Mouse (Mus musculus) T-helper 1 cell (primary cell): Measurements from ENCODE around the gene Maged1.

Experiments
- in situ Hi-C: fragments of 300-600 bp; cut with MboI, MseI; formaldehyde crosslinking; loops from one replicate; pipeline ENCODE4 v1.15.1; 2025; ENCODE audit warnings: high pct_unique_total_duplicates

The Maged1 gene

GRCm38 (mm10) chrX:94541918-94542355, at the start of gene Maged1:
Maged1 (minus strand) TSS chrX:94542143.
- in situ Hi-C loops: loop anchor here (5.0 kb wide), 2 partner anchors 35 to 260 kb away; no protein-coding TSS in a partner anchor

DNA sequence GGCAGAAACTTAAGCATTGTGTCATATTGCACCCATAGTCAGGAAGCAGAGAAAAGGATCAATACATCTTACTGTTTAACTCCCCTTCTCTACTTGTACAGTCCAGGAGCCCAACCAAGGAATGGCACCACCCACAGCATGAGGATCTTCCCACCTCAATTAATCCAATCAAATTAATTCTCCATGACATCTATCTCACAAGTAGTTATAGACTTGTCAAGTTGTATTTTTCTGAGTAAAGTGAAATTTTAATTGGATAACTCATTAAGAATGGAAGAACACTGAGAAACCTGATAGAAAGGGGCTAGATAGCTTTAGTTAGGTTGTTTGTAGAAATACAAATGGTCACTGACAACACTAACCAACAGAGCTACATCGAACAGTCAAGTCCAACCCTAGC, 38.3 kb upstream of the Maged1 start:
- in situ Hi-C loops: no loop called here

- in situ Hi-C loops: no loop called here
These were observed 22.8 kb upstream of the Maged1 start for GRCm38 (mm10) chrX:94564694-94565093.

GRCm38 (mm10) chrX:94562392-94562791, 20.4 kb upstream of the Maged1 start:
- in situ Hi-C loops: no loop called here

DNA sequence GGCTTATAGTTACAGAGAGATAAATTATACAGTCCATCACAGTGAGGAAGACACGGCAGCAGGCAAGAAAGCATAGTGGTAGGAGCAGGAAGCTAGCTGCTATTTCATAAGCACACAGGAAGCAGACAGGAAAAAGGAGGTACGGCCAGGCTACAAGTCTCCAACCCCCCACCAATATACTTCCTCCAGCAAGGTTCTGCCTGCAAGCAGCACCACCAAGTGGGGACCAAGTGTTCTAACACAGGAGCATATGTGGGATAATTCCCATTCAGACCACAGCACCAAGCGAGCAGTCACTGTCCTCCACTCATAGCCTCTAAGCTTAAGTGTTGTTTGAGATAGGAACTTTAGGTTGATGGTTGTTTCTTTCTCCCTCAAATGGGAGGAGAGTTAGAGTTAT, 6.3 kb upstream of the Maged1 start:
- in situ Hi-C loops: no loop called here

- in situ Hi-C loops: no loop called here
These were observed 4.0 kb upstream of the Maged1 start for GRCm38 (mm10) chrX:94545941-94546340.

- in situ Hi-C loops: loop anchor here (5.0 kb wide), 2 partner anchors 38 to 263 kb away; no protein-coding TSS in a partner anchor
These were observed 3.0 kb upstream of the Maged1 start for GRCm38 (mm10) chrX:94544923-94545322.

GRCm38 (mm10) chrX:94542536-94542935, 593 bp upstream of the Maged1 start:
- in situ Hi-C loops: loop anchor here (5.0 kb wide), 2 partner anchors 35 to 260 kb away; no protein-coding TSS in a partner anchor

DNA sequence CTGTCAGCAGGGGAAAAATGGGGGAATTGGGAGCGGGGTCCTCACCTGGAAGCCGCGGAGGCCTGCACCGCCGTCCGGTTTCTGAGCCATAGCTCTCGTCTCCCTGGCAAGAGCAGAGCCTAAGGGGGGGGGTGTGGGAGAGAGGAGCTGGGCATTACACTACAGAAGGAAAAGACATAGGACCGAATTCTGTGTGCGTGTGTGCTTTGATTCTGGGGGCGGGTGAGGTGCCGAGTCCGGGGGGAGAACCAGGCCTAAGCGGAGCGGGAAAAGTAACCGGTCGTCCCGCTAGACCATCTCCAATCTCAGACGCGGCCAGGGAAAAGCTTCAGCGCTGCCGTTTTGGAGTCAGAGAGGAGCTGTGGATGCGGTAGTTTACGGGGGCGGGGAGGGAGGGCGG, 737 bp downstream of the Maged1 start:
- in situ Hi-C loops: loop anchor here (5.0 kb wide), 2 partner anchors 34 to 259 kb away; no protein-coding TSS in a partner anchor

- in situ Hi-C loops: loop anchor here (5.0 kb wide), 2 partner anchors 33 to 258 kb away; no protein-coding TSS in a partner anchor
These were observed 1.4 kb downstream of the Maged1 start for GRCm38 (mm10) chrX:94540341-94541201.

GRCm38 (mm10) chrX:94534346-94534745, 7.6 kb downstream of the Maged1 start:
- in situ Hi-C loops: no loop called here

DNA sequence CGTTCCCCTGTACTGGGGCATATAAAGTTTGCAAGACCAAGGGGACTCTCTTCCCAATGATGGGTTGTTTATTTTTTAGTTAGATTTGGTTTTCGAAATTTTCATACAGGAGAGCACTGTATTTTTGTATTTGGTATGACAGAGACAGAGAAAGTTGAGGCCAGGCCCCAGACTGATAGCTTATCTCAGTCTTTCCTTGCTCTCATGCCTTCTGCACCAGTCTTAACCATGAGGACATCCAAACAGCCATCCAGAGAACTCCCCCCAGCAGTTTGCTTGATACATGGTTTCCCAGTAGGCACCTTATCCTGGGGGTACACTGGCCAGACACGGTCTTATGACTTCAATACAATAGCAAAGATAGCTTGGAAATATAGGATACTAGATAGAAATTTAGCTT, 11.6 kb downstream of the Maged1 start:
- in situ Hi-C loops: no loop called here

GRCm38 (mm10) chrX:94522166-94522565, 19.8 kb downstream of the Maged1 start:
- in situ Hi-C loops: no loop called here

- in situ Hi-C loops: loop anchor here (5.0 kb wide), 1 partner anchor 34 kb away; the partner anchor contains the start of gene Maged1
These were observed 33.5 kb downstream of the Maged1 start for GRCm38 (mm10) chrX:94508442-94508819.

DNA sequence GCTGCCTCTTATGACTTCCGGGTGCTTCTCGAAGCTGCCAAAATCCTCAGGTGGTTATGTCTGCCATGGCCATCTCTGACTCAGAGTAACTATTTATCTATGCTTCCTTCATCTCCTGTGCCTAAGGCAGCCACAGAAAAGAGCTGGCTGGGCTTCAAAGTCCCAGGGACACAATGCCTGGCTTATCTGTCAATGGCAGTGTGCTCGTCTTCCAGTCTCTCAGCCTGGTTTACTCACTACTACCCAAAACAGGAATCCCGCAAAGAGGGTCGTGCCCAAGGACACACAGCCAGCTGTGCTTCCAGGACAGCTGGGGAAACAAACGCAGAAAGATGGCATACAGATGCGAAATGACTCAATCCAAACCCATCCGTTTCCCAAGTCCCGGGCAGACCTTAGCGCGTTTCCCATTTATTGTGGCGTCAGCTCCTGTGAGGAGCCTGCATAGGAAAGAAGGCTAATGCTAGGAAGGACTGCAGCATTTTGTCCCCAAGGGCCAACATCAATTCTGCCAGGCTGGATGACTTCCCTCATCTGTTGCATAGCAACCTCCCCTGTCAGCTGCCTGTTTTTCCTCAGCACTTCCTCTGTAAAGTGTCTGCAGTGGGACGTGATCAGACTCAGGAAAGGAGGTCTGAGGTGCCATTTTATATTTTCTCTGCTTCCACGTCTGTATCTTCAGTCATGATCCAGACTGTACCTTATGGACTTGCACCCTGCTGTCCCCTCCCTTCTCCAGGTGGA, 34.1 kb downstream of the Maged1 start:
- in situ Hi-C loops: loop anchor here (5.0 kb wide), 1 partner anchor 34 kb away; the partner anchor contains the start of gene Maged1

GRCm38 (mm10) chrX:94486001-94486792, 55.7 kb downstream of the Maged1 start:
- in situ Hi-C loops: no loop called here
